8 mouse cellular contexts compared by ENCODE assay signal in the genomic region with DNA sequence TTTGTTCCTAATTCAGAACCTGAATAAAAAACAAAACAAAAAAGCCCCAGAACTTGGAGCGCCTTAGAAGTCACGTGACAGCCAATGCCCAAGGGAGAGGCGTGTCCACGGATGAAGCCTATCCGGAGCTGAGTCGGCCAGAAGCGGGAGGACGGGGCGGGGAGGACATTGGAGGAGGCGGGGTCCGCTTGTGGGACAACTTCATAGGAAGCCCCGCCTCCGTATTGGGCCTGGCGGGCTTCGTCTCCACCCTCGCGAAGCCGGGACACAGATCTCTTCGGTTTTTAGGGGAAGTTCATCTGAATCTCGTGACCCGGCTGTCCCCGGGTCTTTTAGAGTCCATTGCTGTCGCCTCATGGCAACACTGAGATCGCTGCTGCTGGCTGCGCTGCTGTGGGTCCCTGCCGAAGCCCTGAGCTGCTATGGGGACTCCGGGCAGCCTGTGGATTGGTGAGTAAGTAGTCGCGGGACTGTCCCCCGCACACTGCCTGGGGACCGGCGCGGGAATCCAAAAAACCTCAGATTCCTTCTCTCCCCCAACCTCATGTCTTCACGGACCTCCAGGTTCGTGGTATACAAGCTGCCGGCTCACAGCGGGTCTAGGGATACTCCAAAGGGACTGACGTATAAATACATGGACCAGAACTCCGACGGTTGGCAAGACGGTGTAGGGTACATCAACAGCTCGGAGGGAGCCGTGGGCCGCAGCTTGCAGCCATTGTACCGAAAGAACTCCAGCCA. TPM values are rescaled to one million over a fixed set of nuclear protein-coding genes. Genes with fewer than 3 reads are reported as not detected.
DNase-seq lines count a peak whose midpoint lies in the region; ATAC-seq and TF ChIP-seq lines count a peak whose summit lies in the region.

A gene (plus strand): TSS at position 140 of the 741 bp plus-strand sequence.

- no peak for TF ChIP-seq POLR2A in cerebellum, adult 2 months (IDR thresholded peaks at IDR 0.05; ENCODE audit: borderline replicate concordance, insufficient read depth, low read length)

- peak within 1 kb of the TSS; percentile 92 for H3K9ac ChIP-seq in ES-E14 (ENCODE audit: insufficient read depth, low read depth, low read length, poor library complexity, severe bottlenecking)
- H3K9ac ChIP-seq in forebrain, postnatal 0 days = peak within 1 kb of the TSS; percentile 37; the same call in 1 of the 2 replicates
- H3K9ac ChIP-seq in lung, embryonic 16.5 days (ENCODE audit: low read length) = peak within 1 kb of the TSS; percentile 84

- peak within 1 kb of the TSS; percentile 66 for H3K27ac ChIP-seq in ES-E14 (ENCODE audit: insufficient read depth, low read depth, low read length, poor library complexity, severe bottlenecking)
- H3K27ac ChIP-seq in cerebellum, adult 2 months (ENCODE audit: insufficient read depth, low read length) = peak within 1 kb of the TSS; percentile 19; the same call in 1 of the 2 replicates
- H3K27ac ChIP-seq in forebrain, postnatal 0 days (ENCODE audit: low read depth, low read length) = no peak within 1 kb of the TSS
- H3K27ac ChIP-seq in lung, embryonic 16.5 days (ENCODE audit: low read length) = no peak within 1 kb of the TSS

- 3% methylated on average over 45 of the region's 45 CpGs for WGBS in cerebellum, adult 2 months
- WGBS in forebrain, postnatal 0 days = 3% methylated on average over 44 of the region's 45 CpGs
- 2% methylated on average over 45 of the region's 45 CpGs for WGBS in lung, embryonic 16.5 days

- ATAC-seq in forebrain, postnatal 0 days = peak; percentile 80
- ATAC-seq in lung, embryonic 16.5 days (ENCODE audit: low read depth) = peak; percentile 97

- H3K4me1 ChIP-seq in ES-E14 (ENCODE audit: control insufficient read depth in 2 of 2, insufficient read depth in 2 of 2, low read length in 2 of 2, poor library complexity in 1 of 2) = peaks cover 0 to 15% of the 10 kb centered on the region in 2 experiments; a peak in 2 of 4 replicates
- H3K4me1 ChIP-seq in cerebellum, adult 2 months (ENCODE audit: control insufficient read depth, insufficient read depth, low read length) = peaks cover 34% of the 10 kb centered on the region
- H3K4me1 ChIP-seq in forebrain, postnatal 0 days (ENCODE audit: insufficient read depth) = no peaks in the 10 kb centered on the region
- H3K4me1 ChIP-seq in lung, embryonic 16.5 days (replicated peaks; ENCODE audit: control insufficient read depth, insufficient read depth, low read length) = peaks cover 16% of the 10 kb centered on the region

- peak within 1 kb of the TSS; percentile 59 for H3K4me2 ChIP-seq in forebrain, postnatal 0 days (ENCODE audit: low read depth)
- peak within 1 kb of the TSS; percentile 93 for H3K4me2 ChIP-seq in lung, embryonic 16.5 days (ENCODE audit: low read depth, low read length)

- peak within 1 kb of the TSS; percentile 77 to 89 for H3K4me3 ChIP-seq in ES-E14 (ENCODE audit: insufficient read depth in 1 of 2, low read depth in 1 of 2, low read length in 2 of 2, poor library complexity in 1 of 2, severe bottlenecking in 1 of 2)
- peak within 1 kb of the TSS; percentile 58 for H3K4me3 ChIP-seq in cerebellum, adult 2 months (replicated peaks; ENCODE audit: insufficient read depth, low read depth, low read length)
- peak within 1 kb of the TSS; percentile 30 for H3K4me3 ChIP-seq in forebrain, postnatal 0 days (ENCODE audit: low read depth, low read length)
- H3K4me3 ChIP-seq in lung, embryonic 16.5 days (ENCODE audit: low read length) = peak within 1 kb of the TSS; percentile 72

- no peak for TF ChIP-seq CTCF in cerebellum, adult 2 months (IDR thresholded peaks at IDR 0.05; ENCODE audit: borderline replicate concordance, insufficient read depth, low read depth, low read length)
- TF ChIP-seq CTCF in forebrain, postnatal 0 days (IDR thresholded peaks at IDR 0.05; ENCODE audit: low read depth) = no peak

- in situ Hi-C loops in ES-E14 (cut with MboI; ENCODE audit: low sequenced_read_pairs in 2 of 2, unreplicated experiment in 2 of 2) = no loop called here

- DNase-seq in ES-E14 (ENCODE audit: low read depth, low spot score) = peak; percentile 99
- DNase-seq in cerebellum, adult 2 months = peak; percentile 81 to 87
- DNase-seq in forebrain, postnatal 0 days = peak; percentile 84
- DNase-seq in heart, postnatal 4 days = peak; percentile 97
- DNase-seq in layer of hippocampus, adult 8-10 months (ENCODE audit: low spot score in 2 of 2) = peak; percentile 79 to 87
- peak; percentile 74 for DNase-seq in ovary, postnatal 10 days (ENCODE audit: low spot score)
- peak; percentile 58 to 68 for DNase-seq in thymus, postnatal 10 days (ENCODE audit: low spot score in 2 of 2)

- H3K36me3 ChIP-seq in ES-E14 (ENCODE audit: control insufficient read depth, insufficient read depth, low read length, poor library complexity, severe bottlenecking) = peaks cover 9% of the 10 kb centered on the region
- peaks cover 33% of the 10 kb centered on the region for H3K36me3 ChIP-seq in forebrain, postnatal 0 days (ENCODE audit: insufficient read depth)
- H3K36me3 ChIP-seq in lung, embryonic 16.5 days (ENCODE audit: control insufficient read depth, insufficient read depth, low read length) = no peaks in the 10 kb centered on the region

- no peaks in the 10 kb centered on the region for H3K27me3 ChIP-seq in cerebellum, adult 2 months (ENCODE audit: control insufficient read depth, insufficient read depth, low read length)
- no peaks in the 10 kb centered on the region; the same call in 1 of the 2 replicates for H3K27me3 ChIP-seq in forebrain, postnatal 0 days (ENCODE audit: insufficient read depth, low read length)
- H3K27me3 ChIP-seq in lung, embryonic 16.5 days (ENCODE audit: control insufficient read depth, insufficient read depth, low read depth, low read length) = peaks cover 23% of the 10 kb centered on the region

- no peaks in the 10 kb centered on the region for H3K9me3 ChIP-seq in ES-E14 (ENCODE audit: control insufficient read depth, insufficient read depth, low read depth, low read length)
- no peaks in the 10 kb centered on the region for H3K9me3 ChIP-seq in forebrain, postnatal 0 days (ENCODE audit: low read length)
- H3K9me3 ChIP-seq in lung, embryonic 16.5 days (ENCODE audit: control insufficient read depth, low read length) = no peaks in the 10 kb centered on the region

TF ChIP-seq in ES-E14, 5 proteins besides CTCF, POLR2A, EP300 and RAD21:
- TF ChIP-seq HCFC1 (IDR thresholded peaks at IDR 0.05; ENCODE audit: borderline replicate concordance, insufficient read depth, low read length) = no peak
- no peak for TF ChIP-seq CHD2 (IDR thresholded peaks at IDR 0.05; ENCODE audit: low read depth, low read length)
- TF ChIP-seq ZNF384 (IDR thresholded peaks at IDR 0.05; ENCODE audit: low read depth, low read length) = no peak
- 0 out of 2 replicates have a peak, but pooled peaks have one; percentile 31 for TF ChIP-seq MAFK (IDR thresholded peaks at IDR 0.05; ENCODE audit: insufficient read depth, low read depth, low read length)
- no peak for TF ChIP-seq ZC3H11A (IDR thresholded peaks at IDR 0.05; ENCODE audit: borderline replicate concordance, low read depth, low read length)

RNA-seq across cellular contexts. Expression of the gene that starts here (rescaled TPM):
- total RNA-seq in ES-E14 (2012; rRNA removed) = 23.7 and 29.5 TPM in 2 replicates
- 9.1 and 10.5 TPM in 2 replicates for polyA plus RNA-seq in cerebellum, adult 2 months (2012; rRNA removed)
- total RNA-seq in forebrain, postnatal 0 days (2014; rRNA removed) = 3.6 and 3.7 TPM in 2 replicates
- polyA plus RNA-seq in forebrain, postnatal 0 days (2015; fragmentation: Nextera tagmentation; extraction: Ambion mirVana) = 6.3 and 7.1 TPM in 2 replicates
- 1 to 10 TPM; 6.0 to 7.1 TPM for total RNA-seq in heart, postnatal 4 days (2021)
- 10 to 100 TPM in 2 of 4 experiments, 1 to 10 TPM in 2; 4.4 to 18.9 (median 9.2) TPM for total RNA-seq in layer of hippocampus, adult 8-10 months (2022)
- 19.9 and 21.1 TPM in 2 replicates for polyA plus RNA-seq in lung, embryonic 16.5 days (2015; fragmentation: Nextera tagmentation; extraction: Ambion mirVana)

Comparison
In these comparisons a context has a peak if more than half of its experiments do, and no peak if none do; other contexts are left out.
1. H3K27ac ChIP-seq: peak in ES-E14 (single experiment) and cerebellum, adult 2 months (single experiment); none in forebrain, postnatal 0 days (single experiment) and lung, embryonic 16.5 days (single experiment).
2. H3K4me3 ChIP-seq: peak in every context shown above with its lines; median percentile 83 in ES-E14; 72 in lung, embryonic 16.5 days; 58 in cerebellum, adult 2 months; 30 in forebrain, postnatal 0 days.
3. H3K9ac ChIP-seq: peak in every context shown above with its lines; median percentile 92 in ES-E14; 84 in lung, embryonic 16.5 days; 37 in forebrain, postnatal 0 days.
4. Peak in every context shown above with its lines, with median percentiles within 50 percentile points of each other: DNase-seq.